Mouse (Mus musculus): ENCODE data around the gene Cd3g. TPM values are rescaled to one million over a fixed set of nuclear protein-coding genes. Genes with fewer than 3 reads are reported as not detected.

The Cd3g gene
- polyA plus RNA-seq, 1 experiment = not detected

Other genes starting within 250 kb of the Cd3g start
- gene Phldb1, start 245.2 kb downstream of the Cd3g start, polyA plus RNA-seq (2012; ENCODE audit: insufficient read depth, insufficient read length, missing spikeins) = 19.6 and 27.6 TPM in 2 replicates
- 68.4 and 96.1 TPM in 2 replicates for gene Arcn1, start 212.6 kb downstream of the Cd3g start, polyA plus RNA-seq (2012; ENCODE audit: insufficient read depth, insufficient read length, missing spikeins)
- gene Ift46, start 212.5 kb downstream of the Cd3g start, polyA plus RNA-seq (2012; ENCODE audit: insufficient read depth, insufficient read length, missing spikeins) = 28.3 and 47.4 TPM in 2 replicates
- gene Tmem25, start 181.1 kb downstream of the Cd3g start, polyA plus RNA-seq (2012; ENCODE audit: insufficient read depth, insufficient read length, missing spikeins) = 1.1 and 1.5 TPM in 2 replicates
- gene Ttc36, start 177.4 kb downstream of the Cd3g start, polyA plus RNA-seq (2012; ENCODE audit: insufficient read depth, insufficient read length, missing spikeins) = 2.4 TPM in 1 of 2 replicates, not detected in the other
- 7.0 and 7.3 TPM in 2 replicates for gene Kmt2a, start 99.1 kb downstream of the Cd3g start, polyA plus RNA-seq (2012; ENCODE audit: insufficient read depth, insufficient read length, missing spikeins)
- gene Atp5l, start 59.7 kb downstream of the Cd3g start, polyA plus RNA-seq (2012; ENCODE audit: insufficient read depth, insufficient read length, missing spikeins) = 2,562 and 2,957 TPM in 2 replicates
- gene Ube4a, start 14.8 kb downstream of the Cd3g start, polyA plus RNA-seq (2012; ENCODE audit: insufficient read depth, insufficient read length, missing spikeins) = 36.6 and 40.7 TPM in 2 replicates
- not detected in 2 replicates for gene Cd3d, start 1.4 kb upstream of the Cd3g start, polyA plus RNA-seq (2012; ENCODE audit: insufficient read depth, insufficient read length, missing spikeins)
- gene Cd3e, start 29.2 kb upstream of the Cd3g start, polyA plus RNA-seq (2012; ENCODE audit: insufficient read depth, insufficient read length, missing spikeins) = not detected in 2 replicates
- 36.3 and 57.0 TPM in 2 replicates for gene Mpzl2, start 59.4 kb upstream of the Cd3g start, polyA plus RNA-seq (2012; ENCODE audit: insufficient read depth, insufficient read length, missing spikeins)
- gene Mpzl3, start 74.8 kb upstream of the Cd3g start, polyA plus RNA-seq (2012; ENCODE audit: insufficient read depth, insufficient read length, missing spikeins) = 2.8 and 4.4 TPM in 2 replicates
- gene Jaml, start 98.8 kb upstream of the Cd3g start, polyA plus RNA-seq (2012; ENCODE audit: insufficient read depth, insufficient read length, missing spikeins) = not detected in 2 replicates
- not detected in 2 replicates for gene Scn2b, start 137.4 kb upstream of the Cd3g start, polyA plus RNA-seq (2012; ENCODE audit: insufficient read depth, insufficient read length, missing spikeins)
- 1.9 and 3.5 TPM in 2 replicates for gene Scn4b, start 158.0 kb upstream of the Cd3g start, polyA plus RNA-seq (2012; ENCODE audit: insufficient read depth, insufficient read length, missing spikeins)
- 1.7 and 8.6 TPM in 2 replicates for gene BC049352, start 201.6 kb upstream of the Cd3g start, polyA plus RNA-seq (2012; ENCODE audit: insufficient read depth, insufficient read length, missing spikeins)
- gene Tmprss4, start 223.7 kb upstream of the Cd3g start, polyA plus RNA-seq (2012; ENCODE audit: insufficient read depth, insufficient read length, missing spikeins) = not detected in 2 replicates